Mouse (Mus musculus): ENCODE measurements around the gene H2-DMb2. TPM values are rescaled to one million over a fixed set of nuclear protein-coding genes. Genes with fewer than 3 reads are reported as not detected.
"Not testable (repeated sequence)": the region's sequence is repeated elsewhere in the genome, so short reads cannot be mapped to it uniquely, and the experiment has no call there.

The H2-DMb2 gene
- total RNA-seq, 2 experiments from 2014 or later: 0.36 to 0.37 TPM

GRCm38 (mm10) chr17:34134451-34134850 is 8.7 kb upstream of the H2-DMb2 start:
- no peak for DNase-seq (ENCODE audit: low spot score in 2 of 2)

- peak; percentile 98 to 99 for DNase-seq (ENCODE audit: low spot score in 2 of 2)
Observed at GRCm38 (mm10) chr17:34135297-34136224, 7.5 kb upstream of the H2-DMb2 start.

- no peak for DNase-seq (ENCODE audit: low spot score in 2 of 2)
Observed at GRCm38 (mm10) chr17:34137601-34138000, 5.5 kb upstream of the H2-DMb2 start.

DNA sequence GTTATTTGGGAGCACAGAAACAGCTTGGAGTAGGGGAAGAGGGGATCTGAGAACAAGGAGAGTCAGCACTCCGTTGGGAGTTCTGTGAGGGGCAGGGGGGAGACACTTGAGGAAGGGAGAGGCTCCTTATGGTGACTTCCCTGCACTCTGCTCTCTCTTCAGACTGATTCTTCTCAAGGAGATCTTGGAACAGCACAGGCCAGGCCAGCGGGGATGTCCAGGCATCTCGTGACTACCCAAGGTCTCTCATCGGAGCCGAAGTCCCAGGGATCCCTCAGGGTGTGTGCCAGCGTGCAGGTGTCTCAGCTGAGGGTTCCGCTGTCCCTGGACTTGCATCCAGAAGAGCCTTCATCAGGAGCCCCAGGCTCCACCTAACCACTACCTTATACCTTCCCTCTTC is 4.5 kb upstream of the H2-DMb2 start:
- DNase-seq (ENCODE audit: low spot score in 2 of 2): no peak

DNA sequence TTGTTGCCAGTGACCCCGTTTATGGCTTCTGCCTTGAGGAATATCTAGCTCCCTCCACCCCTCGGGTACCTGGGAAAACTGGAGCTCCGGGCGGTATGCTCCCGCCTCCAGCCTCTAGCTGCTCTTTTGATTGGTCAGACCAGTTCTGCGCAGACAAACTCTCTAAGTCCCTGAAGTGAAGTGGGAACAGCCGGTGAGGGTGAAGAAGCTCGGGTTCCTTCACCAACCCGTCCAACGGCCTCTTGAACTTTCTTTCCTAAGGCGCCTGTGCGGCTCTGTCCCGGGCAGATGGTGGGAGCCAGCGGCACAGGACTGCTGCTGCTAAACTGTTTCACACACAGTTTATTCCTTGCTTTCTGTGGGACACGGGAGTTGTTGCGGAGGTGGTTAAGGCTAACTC is 3.7 kb upstream of the H2-DMb2 start:
- no peak for DNase-seq (ENCODE audit: low spot score in 2 of 2)

GRCm38 (mm10) chr17:34140240-34140639 is 2.9 kb upstream of the H2-DMb2 start:
- DNase-seq (ENCODE audit: low spot score in 2 of 2): no peak

GRCm38 (mm10) chr17:34141448-34141847 is 1.7 kb upstream of the H2-DMb2 start:
- no peak for DNase-seq (ENCODE audit: low spot score in 2 of 2)

DNA sequence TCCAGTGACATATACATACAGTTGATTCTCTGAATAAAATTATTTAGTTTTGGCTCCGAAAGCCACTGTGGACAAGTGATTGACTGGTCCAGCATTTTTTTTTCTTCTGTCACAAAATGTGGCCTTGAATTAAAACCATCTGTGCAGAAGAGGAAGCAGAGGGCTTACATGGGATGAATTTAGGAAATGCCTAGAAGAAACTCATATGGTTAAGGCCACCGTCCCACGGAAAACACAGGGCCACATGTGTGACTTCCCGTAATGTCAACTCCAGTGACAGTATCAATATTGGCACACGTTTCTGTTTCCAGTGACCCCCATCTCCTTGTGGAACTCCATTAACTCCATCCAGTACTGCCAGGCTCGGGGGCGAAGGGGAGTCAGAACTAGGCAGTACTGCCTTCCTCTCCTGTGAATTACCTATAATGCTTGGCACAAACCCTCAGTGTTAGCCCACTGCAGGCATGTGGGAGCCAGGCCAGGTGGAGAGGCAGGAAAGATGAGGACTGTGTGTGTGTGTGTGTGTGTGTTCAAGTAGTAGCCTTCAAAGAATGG is 574 bp upstream of the H2-DMb2 start:
- DNase-seq (ENCODE audit: low spot score in 2 of 2): no peak

DNA sequence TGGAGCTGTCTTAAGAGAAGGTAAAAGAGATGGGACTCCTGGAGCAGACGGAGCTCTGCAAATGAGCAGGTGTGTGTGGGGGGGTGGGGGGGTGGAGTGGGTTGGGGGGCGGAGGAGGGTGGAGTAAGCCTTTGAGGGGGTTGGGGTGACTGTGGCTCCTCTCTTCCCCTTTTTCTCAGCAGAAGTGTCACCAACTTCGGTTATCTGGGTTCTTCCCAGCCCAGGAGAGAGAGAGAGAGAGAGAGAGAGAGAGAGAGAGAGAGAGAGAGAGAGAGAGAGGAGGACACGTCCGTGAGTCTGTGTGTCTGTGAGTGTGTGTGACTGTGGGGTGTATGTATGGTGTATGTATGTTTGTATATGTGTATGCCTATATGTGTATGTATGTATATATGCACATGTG is 354 bp downstream of the H2-DMb2 start:
- no peak for DNase-seq (ENCODE audit: low spot score in 2 of 2)

DNA sequence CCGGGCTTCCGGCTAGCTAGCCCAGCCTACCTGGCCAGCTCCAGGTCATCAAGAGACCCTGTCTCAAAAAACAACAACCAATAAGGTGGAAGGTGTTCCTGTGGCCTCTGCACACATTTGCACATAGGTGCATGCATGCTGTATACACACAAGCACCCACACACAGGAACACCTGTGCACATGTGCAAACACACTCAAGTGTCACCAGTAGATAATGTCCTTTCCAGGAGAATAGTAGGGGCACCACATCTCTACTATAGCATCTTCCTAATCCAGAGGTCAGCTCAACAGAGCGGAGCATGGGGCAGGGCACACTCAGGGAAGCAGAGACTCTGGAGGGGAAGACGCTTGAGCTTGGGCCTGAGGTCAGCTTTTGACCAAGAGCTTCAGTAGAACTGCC is 1.1 kb downstream of the H2-DMb2 start:
- DNase-seq (ENCODE audit: low spot score in 2 of 2): not testable (repeated sequence)

- no peak for DNase-seq (ENCODE audit: low spot score in 2 of 2)
Observed at GRCm38 (mm10) chr17:34144960-34145371, 1.9 kb downstream of the H2-DMb2 start.

DNA sequence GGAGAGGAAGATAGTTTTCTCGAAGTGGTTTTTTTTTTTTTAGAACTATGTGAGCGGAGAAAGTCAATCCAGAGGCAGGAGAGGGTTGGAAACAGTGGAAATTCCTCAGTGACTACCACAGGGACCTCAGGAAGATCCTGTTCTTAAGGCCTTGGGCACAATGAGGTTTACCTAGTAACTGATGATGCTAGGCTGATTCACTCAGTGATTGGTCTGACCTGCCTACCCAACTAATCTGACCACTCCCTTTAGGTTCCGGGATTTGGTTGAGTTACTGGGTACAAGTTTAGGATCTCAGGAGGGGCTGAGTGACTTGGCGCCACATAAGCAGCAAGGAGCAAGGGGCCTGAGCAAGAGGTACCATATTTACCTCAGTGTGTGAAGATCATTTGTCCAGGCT is 9.8 kb downstream of the H2-DMb2 start, which contains the start of gene H2-DMb1:
Gene H2-DMb1 (plus strand): TSS at position 150 of the 400 bp plus-strand sequence.
- no peak for DNase-seq (ENCODE audit: low spot score in 2 of 2)

- no peak for DNase-seq (ENCODE audit: low spot score in 2 of 2)
Observed at GRCm38 (mm10) chr17:34155534-34155933, 12.4 kb downstream of the H2-DMb2 start.

- DNase-seq (ENCODE audit: low spot score in 2 of 2): no peak
Observed at GRCm38 (mm10) chr17:34164202-34164895, 21.2 kb downstream of the H2-DMb2 start.

- no peak for DNase-seq (ENCODE audit: low spot score in 2 of 2)
Observed at GRCm38 (mm10) chr17:34165033-34165730, 22.1 kb downstream of the H2-DMb2 start.

GRCm38 (mm10) chr17:34169279-34169678 is 26.2 kb downstream of the H2-DMb2 start:
- DNase-seq (ENCODE audit: low spot score in 2 of 2): peak in 1 of 2 experiments; percentile 37

DNA sequence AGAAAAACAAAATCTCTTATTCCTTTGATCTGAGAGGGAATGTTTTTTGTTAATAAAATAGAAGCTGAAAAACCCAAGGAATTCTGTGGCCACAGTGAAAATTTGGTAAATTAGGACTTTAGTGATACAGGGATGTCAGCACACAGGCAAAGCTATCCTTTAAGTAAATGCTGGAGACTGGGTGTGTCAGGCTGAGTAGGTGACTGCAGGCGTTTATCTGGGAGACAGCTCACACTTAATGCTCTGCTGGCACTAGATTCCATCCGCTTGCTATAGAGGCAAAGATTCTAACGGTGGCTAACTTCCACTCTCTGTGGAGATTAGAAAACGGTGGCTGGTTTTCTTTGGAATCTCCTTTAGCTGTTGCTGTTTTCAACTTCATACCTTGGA is 27.4 kb downstream of the H2-DMb2 start:
- no peak for DNase-seq (ENCODE audit: low spot score in 2 of 2)

DNA sequence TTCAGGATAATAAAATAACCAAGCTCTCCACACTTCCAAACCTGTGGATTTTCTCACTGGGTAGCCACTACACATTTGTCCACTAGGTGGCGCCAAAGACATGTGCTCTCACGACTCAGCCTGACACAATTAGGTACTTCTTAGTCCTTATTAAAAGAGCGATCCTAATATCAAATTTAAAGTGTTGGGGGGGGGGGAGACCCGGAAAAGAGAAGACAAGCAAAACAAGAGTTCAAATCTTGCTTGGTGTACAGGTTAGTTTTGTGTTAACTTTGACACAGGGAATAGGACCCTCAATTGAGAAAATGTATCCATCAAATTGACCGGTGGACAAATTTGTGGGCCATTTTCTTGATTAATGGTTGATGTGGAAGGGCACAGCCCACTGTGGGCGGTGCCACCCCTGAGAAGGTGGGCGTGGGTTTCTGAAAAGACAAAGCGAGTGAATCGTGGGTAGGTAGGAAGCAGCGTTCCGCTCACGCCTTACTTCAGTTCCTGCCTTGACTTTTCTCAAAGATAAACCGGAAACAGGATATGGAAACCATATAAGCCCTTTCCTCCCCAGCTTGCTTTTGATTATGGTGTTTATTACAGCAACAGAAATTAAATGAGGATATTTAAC is 27.9 kb downstream of the H2-DMb2 start:
- peak; percentile 66 to 71 for DNase-seq (ENCODE audit: low spot score in 2 of 2)

DNA sequence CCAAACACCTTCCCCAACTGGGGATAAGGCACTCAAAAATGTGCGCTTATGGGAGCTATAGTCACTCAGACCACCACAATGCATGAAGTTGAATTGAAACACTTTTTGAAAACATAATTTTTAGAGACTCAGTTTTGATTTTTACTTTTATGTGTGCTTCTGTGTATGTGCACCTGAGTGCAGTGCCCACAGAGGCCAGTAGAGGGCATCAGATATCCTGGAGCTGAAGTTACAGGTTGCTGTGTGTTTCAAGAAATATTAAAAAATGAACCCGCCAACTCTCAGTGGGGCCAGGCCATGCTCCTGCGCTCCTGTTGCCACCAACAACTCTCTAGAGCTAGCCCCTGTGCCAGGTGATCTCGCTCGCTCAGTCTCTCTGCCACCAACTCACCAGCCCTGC is 29.4 kb downstream of the H2-DMb2 start:
- DNase-seq (ENCODE audit: low spot score in 2 of 2): no peak

- DNase-seq (ENCODE audit: low spot score in 2 of 2): no peak
Observed at GRCm38 (mm10) chr17:34174075-34174474, 31.0 kb downstream of the H2-DMb2 start.

GRCm38 (mm10) chr17:34177179-34177578 is 34.1 kb downstream of the H2-DMb2 start:
- no peak for DNase-seq (ENCODE audit: low spot score in 2 of 2)

Measured in gastrocnemius, postnatal 4 days (tissue).